Mouse (Mus musculus) urinary bladder, postnatal 10 days (tissue): ENCODE data around the gene Git1.

Source experiments
- DNase-seq: peaks from one replicate; pipeline ENCODE4 v3.0.0; 2022; ENCODE audit warnings: low spot score

Gene Git1

GRCm38 (mm10) chr11:77502481-77502880 lies 9.1 kb downstream of the Git1 start:
- DNase-seq: no peak

- no peak for DNase-seq
Observed at GRCm38 (mm10) chr11:77503511-77503910, 10.1 kb downstream of the Git1 start.

- no peak for DNase-seq
Observed at GRCm38 (mm10) chr11:77504377-77504776, 11.0 kb downstream of the Git1 start.

- DNase-seq: no peak
Observed at GRCm38 (mm10) chr11:77505291-77505980, 12.1 kb downstream of the Git1 start.

GRCm38 (mm10) chr11:77506273-77506672 lies 12.9 kb downstream of the Git1 start:
- DNase-seq: no peak

GRCm38 (mm10) chr11:77506941-77507340 lies 13.6 kb downstream of the Git1 start:
- DNase-seq: no peak

- DNase-seq: no peak
Observed at GRCm38 (mm10) chr11:77507426-77507825, 14.1 kb downstream of the Git1 start.

GRCm38 (mm10) chr11:77508068-77509021 lies 15.0 kb downstream of the Git1 start:
- no peak for DNase-seq

GRCm38 (mm10) chr11:77511336-77511735 lies 18.0 kb downstream of the Git1 start:
- no peak for DNase-seq

GRCm38 (mm10) chr11:77512891-77513810 lies 19.8 kb downstream of the Git1 start:
- no peak for DNase-seq

- no peak for DNase-seq
Observed at GRCm38 (mm10) chr11:77513811-77514170, 20.4 kb downstream of the Git1 start.

- no peak for DNase-seq
Observed at GRCm38 (mm10) chr11:77514281-77514831, 21.0 kb downstream of the Git1 start.

GRCm38 (mm10) chr11:77514832-77515636 lies 21.7 kb downstream of the Git1 start, which contains the start of gene Abhd15:
Abhd15 (plus strand) TSS chr11:77515121.
- no peak for DNase-seq

GRCm38 (mm10) chr11:77515637-77516552 lies 22.5 kb downstream of the Git1 start, which contains the start of gene Trp53i13:
Trp53i13 (minus strand) TSS chr11:77515980.
- no peak for DNase-seq

- DNase-seq: no peak
Observed at GRCm38 (mm10) chr11:77516553-77517425, 23.4 kb downstream of the Git1 start.

GRCm38 (mm10) chr11:77518051-77518798 lies 24.9 kb downstream of the Git1 start:
- DNase-seq: no peak

GRCm38 (mm10) chr11:77519043-77519442 lies 25.7 kb downstream of the Git1 start, which contains the start of gene Gm10392:
Gm10392 (minus strand) TSS chr11:77519198.
- DNase-seq: no peak
